Mouse (Mus musculus) thymus, adult 2 months (tissue): ENCODE measurements around the gene Zmynd19. TPM values are rescaled to one million over a fixed set of nuclear protein-coding genes. Genes with fewer than 3 reads are reported as not detected.

Experiments
- DNase-seq: peaks from one replicate; pipeline ENCODE4 v3.0.0; 2021
- H3K27ac ChIP-seq: fragments of 200-500 bp; 2 replicates; pipeline ENCODE4 v1.5.1; 2012; ENCODE audit warnings: low read length, control low read depth; ENCODE audit not compliant: control insufficient read depth, insufficient read depth
- H3K27me3 ChIP-seq: fragments of 200-500 bp; 2 replicates; pipeline ENCODE4 v1.6.1; 2012; ENCODE audit warnings: mild to moderate bottlenecking, low read length, moderate library complexity, mixed read lengths; ENCODE audit not compliant: control insufficient read depth, insufficient read depth
- H3K36me3 ChIP-seq: fragments of 200-500 bp; 2 replicates; pipeline ENCODE4 v1.6.1; 2012; ENCODE audit warnings: mild to moderate bottlenecking, low read length, moderate library complexity; ENCODE audit not compliant: control insufficient read depth, insufficient read depth
- H3K4me1 ChIP-seq: fragments of 200-500 bp; replicated peaks from 2 replicates; pipeline ENCODE4 v1.6.1; 2012; ENCODE audit warnings: low read length; ENCODE audit not compliant: control insufficient read depth, insufficient read depth
- H3K4me3 ChIP-seq: fragments of 200-500 bp; 2 replicates; pipeline ENCODE4 v1.5.1; 2012; ENCODE audit warnings: mild to moderate bottlenecking, low read length, control low read depth, moderate library complexity; ENCODE audit not compliant: control insufficient read depth, insufficient read depth
- CTCF ChIP-seq: fragments of 200-500 bp; IDR thresholded peaks from 2 replicates; pipeline ENCODE4 v1.5.1; 2012; ENCODE audit warnings: mild to moderate bottlenecking, control low read depth, low read length, moderate library complexity, borderline replicate concordance; ENCODE audit not compliant: control insufficient read depth, poor library complexity, insufficient read depth; ENCODE audit errors: extremely low read depth
- POLR2A ChIP-seq: fragments of 200-500 bp; IDR thresholded peaks from 2 replicates; pipeline ENCODE4 v1.6.1; 2012; ENCODE audit warnings: mild to moderate bottlenecking, low read length, control low read depth, moderate library complexity; ENCODE audit not compliant: control insufficient read depth, poor library complexity, insufficient read depth; ENCODE audit errors: extremely low read depth
- WGBS: fragments of 180-500 bp; shearing (Covaris S2); methylation state at CpG from one replicate; pipeline ENCODE4 v1.1.7; 2018; 5-methylcytosine and 5-hydroxymethylcytosine counted together
- polyA plus RNA-seq: library from polyadenylated mRNA; depleted of rRNA; stranded (reverse); fragments of >200 nt; gene quantifications from 2 replicates; pipeline ENCODE4 v1.2.3, GENCODE M21; 2012

The Zmynd19 gene
- polyA plus RNA-seq, 1 experiment: 11.0 TPM

DNA sequence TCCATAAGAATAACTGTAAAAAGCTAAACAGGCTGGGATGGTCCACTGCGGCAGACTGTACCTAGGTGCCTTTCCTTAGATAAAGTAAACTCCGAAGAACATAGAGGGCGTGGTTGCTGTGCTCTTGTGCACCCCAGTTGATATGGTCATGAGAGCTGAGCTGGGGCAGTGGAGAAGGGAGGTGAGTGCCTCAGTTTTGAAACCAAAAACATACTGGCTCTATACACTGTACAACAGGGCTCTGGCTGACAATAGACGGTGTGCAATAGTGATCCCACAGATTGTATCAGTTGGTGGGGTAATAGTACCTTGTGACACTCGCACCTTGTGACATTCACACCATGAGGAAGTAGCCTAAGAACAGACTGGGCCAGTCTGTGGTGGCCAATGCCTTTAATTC is 27.4 kb downstream of the Zmynd19 start:
- no peak overlapping the region for H3K27ac ChIP-seq
- H3K4me1 ChIP-seq: peaks cover 7% of the 10 kb centered on the region; the same call in 1 of the 2 replicates
- WGBS: 89% methylated on average over 5 of the region's 5 CpGs
- no peak for DNase-seq
- TF ChIP-seq CTCF: no peak
- no peak overlapping the region for H3K4me3 ChIP-seq
- peaks cover 4% of the 10 kb centered on the region; the same call in 1 of the 2 replicates for H3K36me3 ChIP-seq
- no peaks in the 10 kb centered on the region for H3K27me3 ChIP-seq

DNA sequence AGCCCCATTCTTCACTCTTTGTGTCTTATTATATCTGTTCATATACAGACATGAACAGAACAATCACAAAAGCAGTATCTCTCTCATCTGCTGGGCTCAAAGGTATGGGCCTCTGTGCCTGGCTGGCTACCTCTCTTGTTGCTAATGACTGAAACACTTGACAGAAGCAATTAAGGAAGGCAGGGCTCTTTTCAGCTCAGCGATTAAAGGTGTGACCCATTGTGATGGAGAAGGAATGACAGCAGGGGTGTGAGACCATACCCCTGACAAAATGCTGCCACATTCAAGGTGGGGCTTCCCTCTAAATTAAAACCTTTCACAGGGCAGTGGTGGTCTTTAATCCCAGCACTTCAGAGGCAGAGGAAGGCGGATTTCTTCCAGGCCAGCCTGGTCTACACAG is 38.2 kb downstream of the Zmynd19 start:
- Histone ChIP-seq H3K27me3 (no peaks in the 10 kb centered on the region), H3K4me3 (no peak overlapping the region), H3K4me1 (no peaks in the 10 kb centered on the region), H3K36me3 (peaks cover 50% of the 10 kb centered on the region), H3K27ac (no peak overlapping the region)
- TF ChIP-seq POLR2A: no peak
- TF ChIP-seq CTCF: no peak
- 86% methylated on average over 2 of the region's 2 CpGs for WGBS
- no peak for DNase-seq

DNA sequence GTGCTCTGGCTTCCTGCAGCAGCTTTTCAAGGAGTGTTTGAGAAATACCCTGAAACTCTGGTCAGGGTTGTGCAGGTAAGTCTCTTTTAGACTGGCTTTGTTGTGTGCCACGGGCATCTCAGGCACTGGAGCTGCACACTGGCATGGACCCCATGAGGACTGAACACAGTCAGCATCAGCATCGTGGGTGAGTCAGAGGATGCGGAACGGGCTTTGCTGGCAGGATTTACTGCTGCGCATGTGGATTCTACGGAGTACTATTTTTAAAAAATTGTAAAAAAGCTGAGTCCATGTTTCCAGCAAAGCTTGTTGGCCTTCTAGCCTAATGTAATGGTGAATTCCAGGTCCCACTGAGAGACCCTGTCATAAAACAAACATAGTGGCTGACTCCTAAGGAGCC is 45.7 kb downstream of the Zmynd19 start:
- WGBS: 97% methylated on average over 6 of the region's 6 CpGs
- Histone ChIP-seq H3K4me3 (no peak overlapping the region), H3K27ac (no peak overlapping the region), H3K36me3 (peaks cover 16% of the 10 kb centered on the region; the same call in 1 of the 2 replicates), H3K4me1 (no peaks in the 10 kb centered on the region), H3K27me3 (no peaks in the 10 kb centered on the region)
- DNase-seq: no peak
- TF ChIP-seq CTCF (no peak), POLR2A (no peak)

DNA sequence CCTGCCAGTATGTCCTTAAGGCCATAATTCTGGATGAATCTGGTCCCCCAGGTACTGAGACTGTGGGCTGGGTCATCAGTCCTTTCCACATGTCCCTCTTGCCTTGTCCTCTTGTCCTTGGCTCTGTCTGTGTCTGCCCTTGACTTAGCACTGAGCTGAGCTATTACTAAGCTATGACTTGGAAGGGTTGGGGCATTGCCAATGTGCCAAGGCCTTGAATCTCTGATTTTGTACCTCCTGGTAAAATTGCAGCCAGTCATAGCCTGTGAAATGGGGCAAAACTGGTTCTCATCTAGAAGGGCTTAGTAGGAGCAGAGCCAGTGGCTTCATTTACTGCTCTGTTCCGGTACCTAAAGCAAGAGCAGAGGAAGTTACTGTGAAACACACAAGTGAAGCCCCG is 46.9 kb downstream of the Zmynd19 start:
- no peak overlapping the region for H3K27ac ChIP-seq
- H3K4me1 ChIP-seq: no peaks in the 10 kb centered on the region
- no peaks in the 10 kb centered on the region for H3K27me3 ChIP-seq
- no peak for TF ChIP-seq CTCF
- no peak for TF ChIP-seq POLR2A
- peaks cover 9% of the 10 kb centered on the region; the same call in 1 of the 2 replicates for H3K36me3 ChIP-seq
- no peak overlapping the region for H3K4me3 ChIP-seq
- DNase-seq: no peak
- WGBS: 98% methylated on average over 2 of the region's 2 CpGs

DNA sequence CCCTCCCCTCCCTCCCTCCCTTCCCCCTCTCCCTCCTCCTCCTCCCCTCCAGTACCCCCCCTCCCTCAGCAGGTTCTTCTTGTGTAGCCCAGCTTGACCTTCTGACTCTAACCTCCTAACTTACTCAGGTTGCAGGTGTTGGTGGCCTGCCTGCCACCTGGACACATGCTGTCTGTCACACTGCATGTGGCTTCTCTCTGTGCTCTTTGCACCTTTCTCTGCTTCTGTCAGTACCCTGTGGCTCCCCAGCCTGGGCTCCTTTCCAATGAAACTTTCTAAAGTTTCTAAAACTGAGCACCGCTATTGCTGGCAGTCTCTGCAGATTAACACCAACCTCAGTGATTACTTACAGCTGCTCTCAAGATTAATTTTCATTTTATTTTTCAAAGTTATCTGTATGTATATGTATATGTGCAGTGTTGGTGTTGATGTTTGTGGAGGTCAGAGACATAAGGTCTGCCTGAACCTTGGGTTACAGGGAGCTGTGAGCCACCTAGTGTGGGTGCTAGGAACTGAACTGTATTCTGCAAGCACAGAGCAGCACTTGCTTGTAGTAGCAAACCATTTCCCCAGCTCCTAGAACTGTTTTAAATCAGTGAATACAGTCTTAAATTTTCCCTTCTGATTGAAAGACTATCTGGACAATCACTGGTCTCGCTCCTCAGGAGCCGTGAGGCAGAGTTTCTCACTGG is 51.1 kb downstream of the Zmynd19 start:
- peak; percentile 48 for DNase-seq
- TF ChIP-seq POLR2A: no peak
- TF ChIP-seq CTCF: no peak
- WGBS: 96% methylated on average over 3 of the region's 3 CpGs
- H3K27ac ChIP-seq: no peak overlapping the region
- H3K4me3 ChIP-seq: no peak overlapping the region
- peaks cover 15% of the 10 kb centered on the region for H3K36me3 ChIP-seq
- H3K27me3 ChIP-seq: no peaks in the 10 kb centered on the region
- H3K4me1 ChIP-seq: no peaks in the 10 kb centered on the region

DNA sequence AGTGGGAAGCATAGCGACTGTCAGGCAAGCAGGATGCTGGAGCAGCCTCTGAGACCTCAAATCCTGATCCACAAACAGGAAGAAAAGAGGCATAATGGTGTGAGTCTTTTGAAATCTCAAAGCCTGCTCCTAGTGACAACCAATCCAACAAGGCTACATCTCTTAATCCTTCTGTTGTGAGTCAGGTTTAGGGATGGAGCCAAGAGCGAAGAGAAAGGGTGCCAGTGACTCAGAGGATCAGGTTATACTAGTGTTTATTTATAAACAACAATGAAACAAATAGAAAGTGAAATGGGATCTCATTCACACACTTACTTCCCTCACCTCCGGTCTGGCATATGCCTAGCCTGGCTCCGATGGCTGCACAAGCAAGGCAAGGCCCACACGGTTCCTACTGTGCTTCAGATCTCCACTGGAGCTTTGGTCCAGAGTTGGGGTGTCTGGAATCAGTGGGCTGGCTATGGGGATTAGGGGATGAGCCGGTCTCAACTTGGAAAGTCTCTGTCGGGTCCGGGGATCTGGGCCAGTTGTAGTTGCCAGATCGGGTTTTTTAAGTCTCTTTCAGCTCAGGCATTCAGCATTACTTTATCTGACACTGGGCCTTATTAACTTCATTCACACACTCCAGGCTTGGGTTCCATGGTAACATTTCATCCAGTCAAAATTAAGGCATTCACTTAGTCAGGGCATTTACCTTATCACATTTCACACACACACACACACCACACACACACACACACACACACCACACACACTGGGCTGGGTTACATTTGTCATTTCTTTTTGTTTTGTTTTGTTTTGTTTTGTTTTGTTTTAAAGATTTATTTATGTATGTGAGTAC is 54.6 kb downstream of the Zmynd19 start:
- 94% methylated on average over 9 of the region's 9 CpGs for WGBS
- DNase-seq: no peak
- Histone ChIP-seq H3K36me3 (peaks cover 6% of the 10 kb centered on the region), H3K4me3 (no peak overlapping the region), H3K27me3 (no peaks in the 10 kb centered on the region), H3K4me1 (no peaks in the 10 kb centered on the region), H3K27ac (no peak overlapping the region)
- TF ChIP-seq CTCF: no peak

DNA sequence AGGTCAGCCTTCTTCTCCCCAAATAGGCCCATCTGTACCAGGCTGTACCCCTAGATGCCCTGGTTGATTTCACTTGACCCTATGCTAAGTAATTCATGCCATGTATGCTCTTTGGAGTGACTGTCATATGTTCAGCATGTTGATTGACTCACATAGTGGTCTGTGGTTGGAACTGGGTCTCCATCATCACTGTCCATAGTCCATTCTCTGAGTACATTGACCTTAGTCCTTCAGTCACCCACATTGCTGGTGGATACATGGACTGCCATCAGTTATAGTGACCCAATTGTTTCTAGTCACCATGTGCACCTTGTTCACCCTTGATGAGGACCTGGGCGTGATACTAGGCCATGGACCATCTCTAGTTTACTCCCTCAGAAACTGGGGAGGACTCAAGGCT is 57.2 kb downstream of the Zmynd19 start:
- Histone ChIP-seq H3K36me3 (peaks cover 6% of the 10 kb centered on the region), H3K27me3 (no peaks in the 10 kb centered on the region), H3K4me3 (no peak overlapping the region), H3K4me1 (no peaks in the 10 kb centered on the region), H3K27ac (no peak overlapping the region)
- no peak for TF ChIP-seq POLR2A
- TF ChIP-seq CTCF: no peak
- DNase-seq: no peak
- WGBS: 90% methylated on average over 1 of the region's 1 CpGs
